Mouse (Mus musculus) ZHBTc4 (cell line): ENCODE measurements around the gene Lim2.

Source experiments
- DNase-seq: peaks from one replicate; pipeline ENCODE4 v3.0.0-alpha.2; 2011; ENCODE audit warnings: low read depth, low spot score

The Lim2 gene

GRCm38 (mm10) chr7:43443917-43444293 lies 16.4 kb downstream of the Lim2 start, which contains the start of the genes Etfb and Gm45233:
TSS of gene Etfb (plus strand) at chr7:43444083.
TSS of gene Gm45233 (plus strand) at chr7:43444128.
- peak; percentile 99 for DNase-seq

- DNase-seq, result no peak
These were observed 20.3 kb downstream of the Lim2 start for GRCm38 (mm10) chr7:43447801-43448200.

GRCm38 (mm10) chr7:43448246-43448645 lies 20.8 kb downstream of the Lim2 start:
- DNase-seq, result no peak

GRCm38 (mm10) chr7:43449811-43450210 lies 22.3 kb downstream of the Lim2 start:
- no peak for DNase-seq

GRCm38 (mm10) chr7:43451726-43452125 lies 24.3 kb downstream of the Lim2 start:
- DNase-seq, result peak; percentile 26

- peak; percentile 82 for DNase-seq
These were observed 25.1 kb downstream of the Lim2 start for GRCm38 (mm10) chr7:43452609-43453008.

GRCm38 (mm10) chr7:43453599-43454355 lies 26.3 kb downstream of the Lim2 start:
- no peak for DNase-seq

- DNase-seq, result no peak
These were observed 26.9 kb downstream of the Lim2 start for GRCm38 (mm10) chr7:43454371-43454770.

GRCm38 (mm10) chr7:43462851-43463250 lies 35.4 kb downstream of the Lim2 start, which contains the start of gene Vsig10l:
TSS of gene Vsig10l (plus strand) at chr7:43463151.
- no peak for DNase-seq

GRCm38 (mm10) chr7:43463976-43464375 lies 36.5 kb downstream of the Lim2 start:
- no peak for DNase-seq

- DNase-seq, result peak; percentile 45
These were observed 37.4 kb downstream of the Lim2 start for GRCm38 (mm10) chr7:43464864-43465343.

GRCm38 (mm10) chr7:43465344-43466098 lies 38.1 kb downstream of the Lim2 start:
- DNase-seq, result peak; percentile 97

- DNase-seq, result peak; percentile 96
These were observed 38.7 kb downstream of the Lim2 start for GRCm38 (mm10) chr7:43466099-43466694.

GRCm38 (mm10) chr7:43470373-43470772 lies 42.9 kb downstream of the Lim2 start:
- peak; percentile 73 for DNase-seq

GRCm38 (mm10) chr7:43475706-43476105 lies 48.2 kb downstream of the Lim2 start:
- peak; percentile 88 for DNase-seq

GRCm38 (mm10) chr7:43476376-43476775 lies 48.9 kb downstream of the Lim2 start:
- DNase-seq, result peak; percentile 29

- DNase-seq, result no peak
These were observed 53.7 kb downstream of the Lim2 start for GRCm38 (mm10) chr7:43481191-43481590.

- DNase-seq, result no peak
These were observed 54.7 kb downstream of the Lim2 start for GRCm38 (mm10) chr7:43482090-43482716.

GRCm38 (mm10) chr7:43483236-43483635 lies 55.8 kb downstream of the Lim2 start:
- DNase-seq, result peak; percentile 51
